Mouse (Mus musculus) forebrain, embryonic 11.5 days (tissue): ENCODE data around the gene Wdr92. TPM values are rescaled to one million over a fixed set of nuclear protein-coding genes. Genes with fewer than 3 reads are reported as not detected.

Experiments used
- ATAC-seq: fragments of 200-750 bp; cut with Nextera tagmentation; replicated peaks from 2 replicates; pipeline ENCODE4 v1.8.0; 2017; ENCODE audit warnings: moderate TSS enrichment; ENCODE audit not compliant: low FRiP score
- DNase-seq: peaks from one replicate; pipeline ENCODE4 v3.0.0-alpha.2; 2017; ENCODE audit warnings: low spot score
- H3K27ac ChIP-seq: fragments of 300-500 bp; sonication (generic); 2 replicates; pipeline ENCODE4 v1.5.1; 2014; ENCODE audit warnings: low read depth, low read length
- H3K27me3 ChIP-seq: fragments of 300-500 bp; sonication (generic); 2 replicates; pipeline ENCODE4 v1.6.1; 2014; ENCODE audit warnings: mild to moderate bottlenecking, low read length, mixed read lengths; ENCODE audit not compliant: control insufficient read depth, insufficient read depth
- H3K36me3 ChIP-seq: fragments of 300-500 bp; sonication (generic); 2 replicates; pipeline ENCODE4 v1.6.1; 2014; ENCODE audit warnings: mild to moderate bottlenecking, low read length, moderate library complexity, mixed read lengths; ENCODE audit not compliant: control insufficient read depth, insufficient read depth
- H3K4me1 ChIP-seq: fragments of 300-500 bp; sonication (generic); replicated peaks from 2 replicates; pipeline ENCODE4 v1.6.1; 2014; ENCODE audit warnings: low read length, mixed read lengths; ENCODE audit not compliant: control insufficient read depth, insufficient read depth
- H3K4me2 ChIP-seq: fragments of 300-500 bp; sonication (generic); 2 replicates; pipeline ENCODE4 v1.6.1; 2014; ENCODE audit warnings: low read depth, mild to moderate bottlenecking, low read length, moderate library complexity, mixed read lengths; ENCODE audit not compliant: severe bottlenecking
- H3K4me3 ChIP-seq: fragments of 300-500 bp; sonication (generic); 2 replicates; pipeline ENCODE4 v1.5.1; 2014; ENCODE audit warnings: low read depth, low read length
- H3K9ac ChIP-seq: fragments of 300-500 bp; sonication (generic); 2 replicates; pipeline ENCODE4 v1.6.1; 2014; ENCODE audit warnings: low read length
- H3K9me3 ChIP-seq: fragments of 300-500 bp; sonication (generic); 2 replicates; pipeline ENCODE4 v1.6.1; 2016; ENCODE audit warnings: low read length, mixed read lengths; ENCODE audit not compliant: control insufficient read depth
- WGBS: fragments of 180-500 bp; shearing (Covaris S2); extraction: QIAGEN DNeasy Blood & Tissue Kit; methylation state at CpG from one replicate; pipeline ENCODE4 v1.1.7; 2014; 5-methylcytosine and 5-hydroxymethylcytosine counted together
- polyA plus RNA-seq: library from polyadenylated mRNA; unstranded; fragments of >200 nt; fragmentation: Nextera tagmentation; extraction: Ambion mirVana; gene quantifications from 2 replicates; pipeline ENCODE4 v1.2.1, GENCODE M21; 2014

Wdr92 gene
- polyA plus RNA-seq, 1 experiment from 2014 or later, result 26.0 TPM

DNA sequence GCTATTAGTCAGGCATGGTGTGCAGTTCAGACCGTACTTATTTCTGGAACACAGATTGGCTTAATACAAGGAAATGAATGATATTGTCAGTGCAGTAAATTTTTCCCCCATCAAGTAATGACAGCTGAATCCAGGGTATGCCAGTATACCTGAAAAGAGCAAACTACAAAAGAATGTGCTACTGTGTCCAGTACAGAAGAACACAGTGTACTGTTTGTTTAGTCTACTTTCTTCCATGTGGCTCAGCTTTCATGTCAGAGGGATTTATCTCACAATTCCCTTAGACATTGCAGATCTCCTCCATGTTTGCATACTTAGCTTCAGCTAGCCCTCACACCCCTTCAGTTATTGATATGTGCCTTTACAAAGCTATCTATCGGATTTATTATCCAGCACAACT is 12.6 kb upstream of the Wdr92 start:
- WGBS, result 93% methylated on average over 2 of the region's 2 CpGs
- no peak overlapping the region for H3K4me2 ChIP-seq
- ATAC-seq, result no peak
- H3K4me3 ChIP-seq, result no peak overlapping the region
- no peaks in the 10 kb centered on the region for H3K27me3 ChIP-seq
- H3K4me1 ChIP-seq, result no peaks in the 10 kb centered on the region
- H3K9ac ChIP-seq, result no peak overlapping the region
- no peaks in the 10 kb centered on the region for H3K9me3 ChIP-seq
- DNase-seq, result no peak
- no peak overlapping the region for H3K27ac ChIP-seq
- no peaks in the 10 kb centered on the region for H3K36me3 ChIP-seq

DNA sequence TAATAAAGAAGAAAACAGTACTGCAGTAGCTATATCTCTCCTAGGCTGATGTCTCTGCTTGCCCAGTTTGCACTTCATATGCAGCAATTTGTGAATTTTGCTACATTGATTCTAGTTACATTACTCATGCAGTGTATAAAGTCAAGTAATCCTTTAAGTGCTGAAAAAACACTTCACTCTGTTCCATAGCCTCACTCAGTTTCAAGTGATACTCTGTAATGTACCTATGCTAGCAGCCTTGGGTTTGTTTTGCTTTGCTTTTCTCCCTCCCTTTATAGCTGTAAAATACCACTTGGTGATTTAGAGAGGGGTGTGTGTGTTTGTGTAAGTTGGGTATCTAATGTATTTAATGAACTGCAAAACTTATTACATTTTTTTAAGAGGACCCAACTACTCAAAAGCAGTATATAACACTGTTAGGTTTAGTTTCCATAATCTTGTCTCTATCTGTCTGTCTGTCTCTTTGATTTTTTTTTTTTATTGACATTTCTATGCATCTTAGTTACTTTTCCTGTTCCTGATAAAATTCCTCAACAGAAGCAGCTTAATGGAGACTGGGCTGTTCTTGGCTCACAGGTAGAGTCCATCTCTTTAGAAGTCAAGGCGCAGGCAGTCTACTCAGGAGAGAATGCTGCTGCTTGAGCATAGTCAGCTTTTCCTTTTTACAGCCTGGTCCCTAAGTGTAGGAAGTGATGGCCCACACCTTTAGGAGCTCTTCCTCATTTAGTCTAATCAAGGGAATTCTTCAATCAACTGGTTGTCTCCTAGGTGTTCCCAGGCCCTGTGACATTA is 10.8 kb upstream of the Wdr92 start:
- H3K4me3 ChIP-seq, result no peak overlapping the region
- ATAC-seq, result no peak
- H3K4me2 ChIP-seq, result no peak overlapping the region
- H3K27me3 ChIP-seq, result no peaks in the 10 kb centered on the region
- no peaks in the 10 kb centered on the region for H3K4me1 ChIP-seq
- no peak overlapping the region for H3K27ac ChIP-seq
- H3K36me3 ChIP-seq, result no peaks in the 10 kb centered on the region
- no peak for DNase-seq
- H3K9ac ChIP-seq, result no peak overlapping the region
- no peaks in the 10 kb centered on the region for H3K9me3 ChIP-seq
- 97% methylated on average over 1 of the region's 1 CpGs for WGBS

DNA sequence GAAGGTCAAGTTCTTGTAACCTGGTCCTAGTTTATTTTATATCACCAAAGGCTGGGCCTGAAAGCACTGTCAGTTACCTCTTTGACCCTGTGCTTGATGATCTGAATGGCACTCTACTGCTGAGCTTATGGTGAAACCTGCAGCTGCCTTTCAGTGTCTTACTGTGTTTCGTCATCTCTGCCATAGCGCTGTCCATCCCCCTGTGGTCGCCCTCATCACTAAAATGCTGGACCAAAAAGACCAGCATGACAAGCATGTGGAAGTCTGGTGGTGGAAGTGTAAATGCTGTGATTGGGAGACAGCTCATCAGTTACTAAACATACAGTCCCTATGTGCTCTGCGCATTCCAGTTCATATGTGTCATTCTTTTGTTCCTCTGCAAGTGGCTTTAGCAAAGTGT is 9.6 kb upstream of the Wdr92 start:
- WGBS, result 94% methylated on average over 4 of the region's 4 CpGs
- Histone ChIP-seq H3K4me3 (no peak overlapping the region), H3K4me2 (no peak overlapping the region), H3K36me3 (no peaks in the 10 kb centered on the region), H3K9ac (no peak overlapping the region), H3K27me3 (no peaks in the 10 kb centered on the region), H3K27ac (no peak overlapping the region), H3K9me3 (no peaks in the 10 kb centered on the region), H3K4me1 (no peaks in the 10 kb centered on the region)
- no peak for ATAC-seq
- DNase-seq, result no peak

DNA sequence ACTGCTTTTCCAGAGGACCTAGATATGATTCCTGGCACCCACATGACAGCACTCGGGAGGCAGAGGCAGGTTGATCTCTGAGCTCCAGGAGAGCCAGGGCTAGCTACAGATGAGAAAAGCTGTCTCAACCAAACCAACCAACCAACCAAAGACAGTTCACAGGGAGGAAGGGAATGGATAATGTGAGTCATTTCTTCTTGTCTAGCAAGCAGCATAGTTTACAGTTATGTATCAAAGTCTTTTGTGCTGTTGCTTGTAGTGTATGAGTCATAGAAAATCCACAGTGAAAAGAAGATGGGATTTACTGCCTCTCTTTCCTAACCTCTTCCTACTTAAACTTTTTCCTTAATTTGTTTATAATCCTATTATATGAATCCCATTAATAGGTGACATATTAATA is 5.3 kb upstream of the Wdr92 start:
- no peak overlapping the region for H3K4me3 ChIP-seq
- H3K4me2 ChIP-seq, result no peak overlapping the region
- H3K36me3 ChIP-seq, result no peaks in the 10 kb centered on the region
- DNase-seq (no peak), ATAC-seq (no peak)
- no peaks in the 10 kb centered on the region for H3K9me3 ChIP-seq
- 93% methylated on average over 1 of the region's 1 CpGs for WGBS
- H3K9ac ChIP-seq, result no peak overlapping the region
- no peaks in the 10 kb centered on the region for H3K27me3 ChIP-seq
- H3K27ac ChIP-seq, result no peak overlapping the region
- no peaks in the 10 kb centered on the region for H3K4me1 ChIP-seq

DNA sequence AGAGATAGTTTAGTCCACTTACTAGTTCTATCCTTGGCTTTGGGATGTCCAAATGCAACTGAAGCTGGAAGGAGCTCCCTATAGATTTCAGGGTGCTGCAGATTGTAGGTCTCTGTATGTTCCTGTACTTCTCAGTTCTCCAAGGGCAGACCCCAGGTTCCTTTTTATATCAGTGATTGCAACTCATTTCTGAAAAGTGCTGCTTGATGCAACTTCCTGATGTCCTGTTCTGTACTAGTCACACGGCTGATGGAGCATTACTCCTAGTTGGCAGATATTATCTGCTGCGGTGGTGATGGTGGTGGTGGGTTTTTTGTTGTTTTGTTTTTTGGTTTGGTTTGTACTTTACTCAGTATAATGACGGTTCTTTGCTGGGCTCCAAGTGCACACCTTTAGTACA is 1.2 kb upstream of the Wdr92 start:
- Histone ChIP-seq H3K27me3 (no peaks in the 10 kb centered on the region), H3K4me2 (no peak overlapping the region), H3K36me3 (no peaks in the 10 kb centered on the region; the same call in 1 of the 2 replicates), H3K4me3 (no peak overlapping the region), H3K27ac (no peak overlapping the region), H3K4me1 (no peaks in the 10 kb centered on the region), H3K9ac (no peak overlapping the region), H3K9me3 (no peaks in the 10 kb centered on the region)
- DNase-seq (no peak), ATAC-seq (no peak)
- WGBS, result 88% methylated on average over 3 of the region's 3 CpGs

DNA sequence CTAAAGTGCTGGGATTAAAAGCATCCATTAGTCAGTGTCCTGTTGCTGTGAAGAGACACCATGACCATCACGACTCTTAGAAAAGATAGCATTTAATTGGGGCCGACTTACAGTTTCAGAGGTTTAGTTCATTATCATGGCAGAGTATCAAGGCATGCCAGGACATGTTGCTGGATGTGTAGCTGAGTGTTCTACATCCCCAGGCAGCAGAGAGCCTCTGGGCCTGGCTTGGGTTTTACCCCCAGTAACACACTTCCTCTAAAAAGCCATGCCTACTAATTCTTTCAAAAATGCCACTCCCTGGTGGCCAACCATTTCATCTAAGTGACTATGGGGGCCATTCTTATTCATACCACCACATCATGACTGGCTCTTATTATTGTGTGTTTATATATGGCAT is 1.3 kb downstream of the Wdr92 start:
- ATAC-seq (no peak), DNase-seq (no peak)
- no peaks in the 10 kb centered on the region for H3K27me3 ChIP-seq
- 91% methylated on average over 2 of the region's 2 CpGs for WGBS
- H3K9me3 ChIP-seq, result no peaks in the 10 kb centered on the region
- no peaks in the 10 kb centered on the region; the same call in 1 of the 2 replicates for H3K36me3 ChIP-seq
- H3K4me2 ChIP-seq, result no peak overlapping the region
- H3K4me3 ChIP-seq, result no peak overlapping the region
- H3K4me1 ChIP-seq, result no peaks in the 10 kb centered on the region
- H3K27ac ChIP-seq, result no peak overlapping the region
- H3K9ac ChIP-seq, result no peak overlapping the region

DNA sequence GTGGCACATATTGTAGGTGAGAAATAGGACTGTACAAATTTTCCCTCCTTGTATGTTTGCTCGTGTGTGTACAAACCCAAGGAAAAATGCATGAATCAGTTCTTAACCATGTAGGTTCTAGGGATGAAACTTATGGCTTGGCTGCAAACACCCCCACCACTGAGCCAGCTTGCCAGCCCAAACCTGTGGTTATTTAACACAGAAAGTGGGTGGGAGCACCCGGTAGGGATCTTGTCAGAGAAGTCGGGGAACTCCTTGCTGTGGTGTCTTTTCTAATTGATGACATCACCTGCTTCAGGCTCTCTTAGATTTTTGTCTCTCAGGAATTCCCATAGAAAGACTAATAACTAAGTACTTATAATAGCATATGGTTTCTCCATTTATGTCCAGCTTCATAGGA is 5.7 kb downstream of the Wdr92 start:
- Histone ChIP-seq H3K4me3 (no peak overlapping the region), H3K36me3 (no peaks in the 10 kb centered on the region; the same call in 1 of the 2 replicates), H3K9me3 (no peaks in the 10 kb centered on the region), H3K27ac (no peak overlapping the region), H3K4me1 (no peaks in the 10 kb centered on the region), H3K27me3 (no peaks in the 10 kb centered on the region), H3K4me2 (no peak overlapping the region), H3K9ac (no peak overlapping the region)
- 75% methylated on average over 3 of the region's 3 CpGs for WGBS
- ATAC-seq (no peak), DNase-seq (no peak)

DNA sequence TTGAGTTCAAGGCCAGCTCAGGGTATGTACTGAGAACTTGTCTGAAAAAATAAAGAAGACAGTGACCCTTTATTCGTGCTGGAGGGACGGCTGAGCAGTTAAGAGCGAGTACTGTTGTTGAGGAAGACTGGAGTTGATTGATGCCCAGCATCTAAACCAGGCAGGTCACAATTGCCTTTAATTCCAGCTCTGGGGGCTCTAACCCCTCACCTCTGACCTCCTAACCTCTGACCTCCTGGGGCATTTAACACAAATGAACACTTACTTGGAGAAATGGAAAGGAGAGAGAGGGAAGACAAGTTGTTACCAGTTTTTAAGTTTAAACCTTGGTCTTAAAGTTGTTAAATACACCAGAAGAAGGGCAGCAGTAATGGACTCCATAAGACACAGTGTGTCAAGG is 6.9 kb downstream of the Wdr92 start:
- H3K9ac ChIP-seq, result no peak overlapping the region
- no peak for DNase-seq
- no peak overlapping the region for H3K4me3 ChIP-seq
- no peak overlapping the region for H3K27ac ChIP-seq
- H3K9me3 ChIP-seq, result no peaks in the 10 kb centered on the region
- no peak overlapping the region for H3K4me2 ChIP-seq
- no peak for ATAC-seq
- no peaks in the 10 kb centered on the region for H3K27me3 ChIP-seq
- 52% methylated on average over 3 of the region's 3 CpGs for WGBS
- no peaks in the 10 kb centered on the region for H3K36me3 ChIP-seq
- no peaks in the 10 kb centered on the region for H3K4me1 ChIP-seq

DNA sequence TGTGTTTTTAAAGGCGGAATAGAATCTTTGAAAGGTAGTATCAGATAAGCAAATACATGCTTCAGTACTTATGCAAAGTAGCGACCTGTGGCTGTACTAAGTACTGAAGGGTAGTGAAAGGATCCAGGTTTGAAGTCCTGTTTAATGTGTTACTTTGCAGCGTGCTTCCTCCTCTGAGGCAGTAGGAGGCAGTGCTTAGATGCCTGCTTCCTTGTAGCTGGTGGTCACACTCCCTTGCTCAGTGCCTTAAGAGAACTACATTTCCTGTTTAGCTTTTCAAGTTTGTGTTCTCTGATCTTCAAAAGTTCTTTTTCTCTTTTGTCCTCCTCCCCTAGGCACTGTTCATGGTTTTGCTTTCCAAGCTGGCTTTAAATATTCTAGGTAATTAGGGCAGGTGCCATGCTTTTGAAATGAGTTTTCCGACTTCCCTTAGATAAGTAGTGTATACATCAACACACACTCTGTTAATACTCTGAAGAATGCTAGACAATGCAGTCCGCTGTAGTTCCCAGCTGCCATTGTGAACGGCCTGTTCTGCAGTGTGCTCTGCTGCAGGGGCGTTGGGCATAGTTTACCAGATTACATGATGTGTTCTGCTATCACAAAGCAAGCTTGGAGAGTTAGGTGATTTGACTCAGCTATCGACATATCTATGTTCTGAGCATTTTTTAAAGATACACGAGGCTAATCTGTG is 10.4 kb downstream of the Wdr92 start:
- no peak overlapping the region for H3K27ac ChIP-seq
- 56% methylated on average over 9 of the region's 9 CpGs for WGBS
- peaks cover 3% of the 10 kb centered on the region; the same call in 1 of the 2 replicates for H3K36me3 ChIP-seq
- H3K4me2 ChIP-seq, result no peak overlapping the region
- H3K4me3 ChIP-seq, result no peak overlapping the region
- DNase-seq (no peak), ATAC-seq (peak; percentile 57)
- no peaks in the 10 kb centered on the region for H3K9me3 ChIP-seq
- H3K9ac ChIP-seq, result no peak overlapping the region
- H3K27me3 ChIP-seq, result no peaks in the 10 kb centered on the region
- H3K4me1 ChIP-seq, result no peaks in the 10 kb centered on the region
